Mouse (Mus musculus): ENCODE measurements around the gene Hook2.

The Hook2 gene

DNA sequence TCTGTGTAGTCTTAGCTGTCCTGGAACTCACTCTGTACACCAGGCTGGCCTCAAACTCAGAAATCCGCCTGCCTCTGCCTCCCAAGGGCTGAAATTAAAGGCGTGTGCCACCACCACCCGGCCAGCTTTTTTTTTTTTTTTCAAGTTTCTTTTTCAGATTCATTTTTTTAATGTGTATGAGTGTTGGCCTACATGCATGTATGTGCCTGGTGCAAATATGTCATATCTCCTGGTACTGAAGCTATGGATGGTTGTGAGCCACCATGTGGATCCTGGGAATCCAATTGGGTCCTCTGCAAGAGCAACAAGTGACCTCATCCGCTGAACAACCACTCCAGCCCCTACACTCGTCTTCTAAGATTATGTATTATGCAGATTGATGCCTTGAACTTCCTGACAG, 3.0 kb upstream of the Hook2 start:
- DNase-seq (ENCODE audit: low read depth), result no peak

DNA sequence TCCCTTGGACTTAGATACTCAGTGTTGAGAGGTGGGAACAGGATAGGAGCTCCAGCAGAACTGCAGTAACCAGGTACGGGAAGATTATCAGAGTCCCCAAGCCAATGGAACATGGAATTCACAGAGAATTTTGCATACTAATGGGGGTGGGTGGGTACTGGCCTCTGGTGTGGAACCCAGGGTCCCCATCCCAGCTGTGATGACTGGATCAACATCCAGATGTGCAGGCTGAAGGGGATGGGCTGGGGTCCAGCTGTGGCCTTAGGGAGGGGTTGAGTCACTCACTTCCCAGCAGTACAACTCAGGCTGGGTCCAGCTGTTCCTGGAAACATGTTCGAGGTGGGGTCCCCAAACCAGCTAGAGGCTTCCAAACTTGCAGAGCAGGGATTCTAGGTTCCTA, 2.5 kb upstream of the Hook2 start:
- no peak for DNase-seq (ENCODE audit: low read depth)

DNA sequence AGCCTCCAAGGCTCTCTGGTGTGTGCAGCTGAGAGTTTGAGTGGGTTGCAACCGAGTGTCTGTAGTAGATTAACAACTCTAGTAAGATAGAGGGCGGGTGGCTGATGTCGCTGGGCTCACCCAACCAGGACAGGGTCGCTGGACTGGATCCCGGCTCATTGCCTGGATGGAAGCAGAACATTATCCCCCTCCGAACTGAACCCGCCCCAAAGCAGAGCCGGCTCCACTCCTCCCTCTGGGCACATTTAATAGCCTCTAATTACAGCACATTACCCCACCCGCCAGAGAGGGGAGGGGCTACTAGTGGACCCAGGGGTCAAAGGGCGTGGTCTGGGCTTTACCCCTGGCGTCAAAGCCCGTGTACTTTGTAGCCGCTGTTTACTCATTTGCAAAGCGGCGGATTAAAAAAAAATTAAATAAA, 1.1 kb upstream of the Hook2 start:
- no peak for DNase-seq (ENCODE audit: low read depth)

DNA sequence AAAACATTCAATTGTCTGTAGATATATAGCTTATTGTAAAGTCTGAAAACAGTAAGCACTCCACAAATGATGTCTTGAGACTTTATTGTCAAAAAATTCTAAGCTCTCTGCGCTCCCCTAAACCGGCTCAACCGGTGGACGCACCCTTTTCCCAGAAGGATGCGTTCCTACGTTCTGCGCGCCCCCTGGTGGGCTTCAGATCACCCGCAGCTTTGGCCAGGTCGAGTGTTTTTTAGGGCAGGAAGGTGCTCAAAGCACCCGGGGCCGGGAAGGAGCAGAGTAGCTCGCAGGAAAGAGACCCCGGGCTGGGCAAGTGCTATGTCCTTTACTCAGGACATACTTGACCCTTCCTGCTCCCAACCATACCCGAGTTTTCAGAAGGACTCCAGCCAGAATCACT, 593 bp upstream of the Hook2 start:
- peak; percentile 95 for DNase-seq (ENCODE audit: low read depth)

DNA sequence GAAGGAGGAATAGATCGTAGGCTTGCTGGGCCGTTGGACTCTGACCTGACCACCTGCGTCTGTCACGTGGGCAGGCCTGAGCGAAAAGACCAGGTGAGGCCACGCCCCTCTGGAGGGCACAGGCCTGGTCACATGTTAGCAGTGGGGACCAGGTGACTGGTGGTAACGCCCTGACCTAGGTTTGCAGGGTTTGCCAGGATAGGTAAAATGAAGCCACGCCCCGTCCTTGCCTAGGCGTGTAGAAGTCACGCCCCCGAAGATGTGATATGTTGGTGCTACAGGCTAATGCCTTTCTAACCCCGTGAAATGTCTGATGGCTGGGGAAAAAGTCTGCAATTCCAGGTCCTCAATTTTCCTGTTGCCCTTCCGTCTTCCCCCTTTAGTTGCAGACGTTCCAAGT, 433 bp downstream of the Hook2 start:
- no peak for DNase-seq (ENCODE audit: low read depth)

DNA sequence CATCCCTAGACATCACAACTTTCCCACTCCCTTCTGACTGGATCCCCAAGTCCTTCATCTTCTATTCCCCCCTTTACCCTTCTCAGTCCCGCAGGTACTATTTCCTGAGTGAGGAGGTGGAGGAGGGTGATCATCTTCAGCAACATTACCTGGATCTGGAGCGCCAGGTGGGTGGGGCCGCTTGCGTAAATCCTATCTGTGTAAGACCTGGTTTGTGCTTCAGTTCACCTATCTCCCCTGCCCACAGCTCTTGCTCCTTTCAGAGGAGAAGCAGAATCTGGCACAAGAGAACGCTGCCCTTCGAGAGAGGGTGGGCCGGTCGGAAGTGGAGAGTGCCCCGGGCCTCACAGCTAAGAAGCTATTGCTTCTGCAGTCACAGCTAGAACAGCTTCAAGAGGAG, 4.0 kb downstream of the Hook2 start:
- DNase-seq (ENCODE audit: low read depth), result no peak

DNA sequence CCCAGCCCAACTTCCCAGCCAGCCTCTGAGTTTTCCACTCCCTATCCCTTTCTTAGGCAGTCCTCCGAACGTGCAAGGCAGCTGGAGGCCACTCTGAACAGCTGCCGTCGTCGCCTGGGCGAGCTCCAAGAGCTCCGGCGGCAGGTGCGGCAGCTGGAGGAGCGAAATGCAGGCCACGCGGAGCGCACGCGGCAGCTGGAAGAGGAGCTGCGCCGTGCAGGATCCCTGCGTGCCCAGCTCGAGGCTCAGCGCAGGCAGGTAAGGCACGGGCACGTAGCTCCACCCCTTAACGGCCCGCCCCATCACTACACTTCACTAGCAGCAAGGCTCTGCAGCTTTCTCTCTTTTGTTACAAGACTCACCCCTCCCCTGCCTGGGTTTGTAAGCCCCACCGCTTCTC, 5.3 kb downstream of the Hook2 start:
- no peak for DNase-seq (ENCODE audit: low read depth)

DNA sequence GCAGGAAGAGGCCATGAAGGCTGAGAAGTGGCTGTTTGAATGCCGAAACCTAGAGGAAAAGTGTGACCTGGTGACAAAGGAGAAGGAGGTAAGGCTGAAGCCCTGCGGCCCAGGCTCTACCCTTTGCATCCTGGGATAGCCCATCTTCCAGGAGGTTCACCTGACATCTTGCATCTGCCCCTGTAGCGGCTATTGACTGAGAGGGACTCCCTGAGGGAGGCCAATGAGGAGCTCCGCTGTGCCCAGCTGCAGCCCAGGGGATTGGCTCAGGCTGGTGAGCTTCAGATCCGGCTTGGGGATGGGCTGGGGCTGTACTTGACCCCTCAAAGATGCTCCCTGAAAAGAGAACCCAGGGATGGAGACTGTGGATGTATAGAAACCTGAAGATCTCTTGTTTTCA, 6.6 kb downstream of the Hook2 start:
- DNase-seq (ENCODE audit: low read depth), result no peak

DNA sequence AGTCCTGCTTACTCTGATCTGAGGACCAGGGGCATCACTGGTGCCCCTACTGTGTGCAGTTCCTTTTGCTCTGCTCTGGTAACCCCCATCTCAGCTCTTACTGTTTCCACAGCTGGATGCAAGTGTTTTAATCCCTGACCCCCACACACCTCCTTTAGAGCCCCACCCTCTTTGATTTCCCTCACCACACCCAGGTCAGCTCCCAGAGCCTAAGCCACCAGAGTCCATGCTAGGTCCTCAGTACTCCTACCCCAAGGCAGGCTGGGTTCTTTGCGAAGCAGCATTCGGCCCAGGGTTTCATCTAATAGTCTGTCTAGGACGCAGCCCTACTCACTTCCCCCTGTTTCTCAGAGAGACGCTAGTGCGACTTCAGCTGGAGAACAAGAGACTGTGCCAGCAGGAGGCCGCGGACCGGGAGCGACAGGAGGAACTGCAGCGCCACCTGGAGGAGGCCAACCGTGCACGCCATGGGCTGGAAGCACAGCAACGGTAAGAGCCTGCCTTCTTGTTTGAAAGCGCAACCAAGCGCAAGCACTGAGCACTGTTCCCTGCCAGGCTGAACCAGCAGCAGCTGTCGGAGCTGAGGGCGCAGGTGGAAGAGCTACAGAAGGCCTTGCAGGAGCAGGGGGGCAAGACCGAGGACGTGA, 7.4 kb downstream of the Hook2 start:
- peak; percentile 85 for DNase-seq (ENCODE audit: low read depth)

DNA sequence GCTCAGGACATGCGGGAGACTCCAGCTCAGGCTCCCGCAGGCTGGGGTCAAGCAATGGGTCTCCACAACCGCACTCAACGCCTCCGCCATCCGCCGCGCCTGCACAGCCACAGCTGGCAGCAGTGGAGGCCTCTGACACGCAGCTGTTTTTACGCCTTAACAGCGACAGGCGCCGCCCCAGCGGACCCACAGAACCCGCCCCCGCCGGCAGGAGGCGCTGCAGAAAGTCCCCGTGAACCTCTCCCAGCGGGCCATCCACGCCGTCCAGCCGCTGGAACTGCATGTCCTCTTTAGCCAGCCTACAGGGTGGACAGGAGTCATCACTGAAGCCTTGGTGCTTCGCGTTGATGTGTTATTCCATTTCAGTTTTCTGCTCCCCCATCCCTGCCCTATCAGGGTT, 17.3 kb downstream of the Hook2 start:
- DNase-seq (ENCODE audit: low read depth), result no peak

DNA sequence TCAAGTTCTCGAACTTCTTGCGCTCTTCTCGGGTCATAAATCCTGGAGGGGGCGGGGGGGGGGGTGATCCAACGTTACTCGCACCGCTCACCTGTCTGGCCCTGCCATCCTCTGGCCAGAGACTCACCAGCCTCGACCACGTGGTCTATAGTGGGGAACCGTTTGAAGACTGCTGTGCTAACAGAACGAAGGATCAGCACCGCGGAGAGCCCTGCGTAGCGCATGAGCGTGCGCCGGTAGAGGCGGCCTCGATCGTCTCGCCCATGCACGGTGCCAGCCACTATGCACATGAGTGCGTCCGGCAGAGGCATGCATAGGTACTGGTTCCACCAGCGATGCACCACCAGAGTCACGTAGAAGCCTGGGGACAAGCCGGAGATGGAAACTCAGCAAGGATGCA, 20.8 kb downstream of the Hook2 start:
- DNase-seq (ENCODE audit: low read depth), result no peak

DNA sequence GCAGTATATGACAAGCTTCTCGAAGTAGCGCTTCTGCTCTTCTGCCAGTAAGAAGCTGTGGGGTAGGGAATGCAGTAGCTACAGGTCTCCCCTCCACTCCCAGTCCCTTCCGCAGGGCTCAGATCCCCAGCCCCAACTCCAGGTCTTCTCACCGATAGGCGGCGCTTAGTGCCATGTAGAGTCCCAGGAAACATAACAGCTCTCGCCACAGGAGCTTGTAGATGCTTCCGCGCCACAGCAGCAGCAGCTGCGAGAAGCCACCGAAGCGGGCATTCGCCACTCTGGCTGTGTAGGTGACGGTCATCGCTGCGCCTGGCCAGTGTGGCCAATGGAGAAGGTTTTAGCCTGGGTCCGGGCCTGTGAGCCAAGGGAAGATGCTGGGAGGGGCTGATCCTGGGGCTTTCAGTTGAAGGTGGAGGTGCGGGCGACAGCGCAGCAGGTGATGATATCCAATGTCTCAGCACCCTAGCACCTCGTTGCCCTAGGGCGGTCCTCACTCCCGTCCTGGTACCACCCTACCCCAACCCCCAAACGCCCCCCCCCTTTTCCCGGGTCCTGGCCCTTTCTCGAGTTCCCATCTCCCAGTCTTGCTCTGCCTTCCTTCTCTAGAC, 22.9 kb downstream of the Hook2 start:
- DNase-seq (ENCODE audit: low read depth), result peak; percentile 60

DNA sequence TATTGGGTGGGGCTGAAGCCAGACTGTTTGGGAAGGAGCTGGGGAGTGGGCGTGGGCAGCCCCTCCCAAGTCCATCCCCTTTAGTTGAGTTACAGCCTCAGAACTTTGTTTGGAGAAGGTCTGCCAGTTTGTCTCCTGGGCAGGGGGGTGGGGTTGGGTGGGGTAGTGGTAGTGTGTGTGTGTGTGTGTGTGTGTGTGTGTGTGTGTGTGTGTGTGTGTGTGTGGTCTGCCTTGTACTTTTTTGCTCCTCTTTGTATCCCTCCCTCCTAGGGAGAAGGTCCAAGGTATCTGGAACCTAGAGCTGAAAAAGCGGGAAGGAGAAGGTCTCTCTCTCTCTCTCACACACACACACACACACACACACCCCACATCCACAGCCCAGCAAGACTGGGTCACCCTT, 24.0 kb downstream of the Hook2 start, which contains the start of gene Best2:
Gene Best2 (minus strand): TSS at position 101 of the 400 bp plus-strand sequence.
- DNase-seq (ENCODE audit: low read depth), result no peak

DNA sequence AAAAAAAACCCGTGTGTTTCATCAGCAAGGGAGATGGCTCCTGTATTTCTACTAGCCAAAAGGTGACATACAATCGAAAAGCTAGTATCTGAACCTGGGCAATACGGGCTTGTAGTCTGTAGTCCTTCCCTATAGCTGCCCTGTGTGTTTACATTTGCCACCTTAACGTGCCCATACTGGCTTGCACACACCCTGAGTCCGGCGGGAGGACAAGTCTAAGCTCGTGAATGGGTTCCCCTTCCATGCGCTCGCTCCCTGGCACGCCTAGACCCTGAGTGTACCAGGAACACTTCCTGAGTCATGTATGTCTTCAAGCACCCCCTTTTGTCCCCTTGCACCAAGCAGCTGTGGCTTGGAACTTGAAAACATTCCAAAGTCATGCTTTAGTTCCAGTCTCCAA, 26.3 kb downstream of the Hook2 start:
- no peak for DNase-seq (ENCODE audit: low read depth)

DNA sequence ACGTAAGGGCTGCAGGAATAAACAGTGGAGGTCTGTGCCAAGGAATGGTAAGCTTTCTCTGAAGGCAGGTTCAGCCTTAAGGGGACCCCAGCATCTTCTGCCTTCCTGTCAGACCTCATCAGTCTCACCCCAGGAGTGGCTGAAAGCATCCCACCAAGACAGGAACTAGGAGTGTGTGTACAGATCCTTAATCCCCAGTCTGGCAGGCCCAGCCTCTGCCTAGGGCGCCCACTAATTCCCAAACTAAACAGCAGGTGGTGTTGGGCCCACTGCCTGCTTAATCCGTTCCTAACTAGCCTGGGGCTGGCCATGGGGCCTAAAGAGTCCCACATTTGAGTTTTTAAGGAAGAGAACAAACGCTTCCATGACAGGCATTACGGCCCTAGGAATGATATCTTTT, 26.8 kb downstream of the Hook2 start:
- no peak for DNase-seq (ENCODE audit: low read depth)

DNA sequence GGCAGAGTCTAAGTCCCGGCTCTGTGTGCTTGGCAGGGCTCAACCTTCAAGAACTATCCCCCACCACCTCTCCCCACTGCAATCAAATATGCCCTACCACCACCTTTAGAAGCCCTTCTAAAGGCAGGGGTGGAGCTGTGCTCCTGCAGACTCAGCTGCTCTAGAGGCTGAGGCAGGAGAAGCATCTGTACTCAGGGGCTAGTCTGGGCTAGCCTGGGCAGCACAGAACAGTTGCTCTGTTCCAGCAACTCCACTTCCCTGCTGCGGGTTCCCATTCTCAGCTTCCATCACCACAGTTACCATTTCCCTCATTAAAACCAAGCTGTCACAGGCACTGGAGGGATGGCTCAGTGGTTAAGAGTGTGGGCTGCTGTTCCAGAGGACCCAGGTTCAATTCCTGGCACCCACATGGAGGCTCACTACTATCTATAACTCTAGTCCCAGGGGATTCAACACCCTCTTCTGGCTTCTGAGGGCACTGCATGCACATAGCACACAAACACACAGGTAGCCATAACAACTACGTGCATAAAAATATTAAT, 31.2 kb downstream of the Hook2 start:
- no peak for DNase-seq (ENCODE audit: low read depth)

DNA sequence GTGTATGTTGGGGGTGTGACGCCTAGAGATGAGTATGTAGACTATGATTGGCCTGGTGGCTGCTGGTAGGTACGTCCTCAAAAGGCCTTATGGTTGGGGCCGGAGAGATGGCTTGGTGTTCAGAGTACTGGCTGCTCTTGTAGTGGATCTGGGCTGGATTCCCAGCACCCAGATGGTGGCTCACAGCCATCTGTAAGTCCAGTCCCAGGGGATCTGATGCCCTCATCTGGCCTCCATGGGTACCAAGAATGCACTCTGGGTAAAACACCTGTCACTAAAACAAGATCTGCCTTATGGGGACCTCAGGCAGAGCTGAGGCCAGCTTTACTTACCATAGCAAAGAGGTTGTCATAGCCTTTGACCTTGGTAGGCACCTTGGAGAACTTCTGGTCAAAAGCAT, 33.4 kb downstream of the Hook2 start:
- DNase-seq (ENCODE audit: low read depth), result no peak

DNA sequence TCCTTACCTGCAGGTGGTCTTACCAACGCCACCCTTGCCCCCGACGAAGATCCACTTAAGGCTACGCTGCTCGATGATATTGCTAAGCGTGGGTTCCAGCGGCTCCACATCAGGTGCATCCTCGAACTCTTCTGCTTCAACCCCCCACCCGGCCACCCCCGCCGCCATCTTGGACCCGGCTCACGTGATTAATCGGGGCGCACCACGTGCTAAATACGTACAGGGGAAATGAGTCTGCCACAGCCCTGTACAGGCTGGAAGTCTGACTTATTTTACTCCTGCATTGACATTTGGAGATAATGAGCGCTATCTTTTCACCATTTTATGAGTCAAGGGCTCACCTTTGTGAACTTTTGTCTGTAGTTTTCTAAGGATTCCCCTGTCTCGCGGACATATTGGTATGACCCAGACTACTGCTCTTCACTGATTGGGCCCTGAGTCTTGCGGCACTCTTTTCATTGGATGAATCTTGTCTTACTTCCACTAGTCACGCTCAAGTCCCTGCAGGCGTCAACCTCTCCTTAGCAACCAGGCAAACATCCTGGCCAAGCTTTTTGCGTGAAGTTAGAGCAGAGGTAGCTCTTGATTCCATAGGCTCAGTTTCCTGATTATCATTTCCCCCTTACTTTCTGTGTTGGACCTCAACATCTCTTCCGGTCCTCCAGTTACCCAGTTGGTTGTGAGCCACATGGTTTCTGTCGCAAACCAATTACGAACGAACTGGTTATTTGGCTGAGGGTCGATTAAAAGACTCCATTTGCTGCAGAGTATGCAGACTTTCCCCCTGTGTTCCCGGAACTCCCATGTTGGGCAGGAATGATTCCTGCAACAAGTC, 34.9 kb downstream of the Hook2 start, which contains the start of gene Asna1:
Gene Asna1 (minus strand): TSS at position 184 of the 835 bp plus-strand sequence.
- peak; percentile 93 for DNase-seq (ENCODE audit: low read depth)

DNA sequence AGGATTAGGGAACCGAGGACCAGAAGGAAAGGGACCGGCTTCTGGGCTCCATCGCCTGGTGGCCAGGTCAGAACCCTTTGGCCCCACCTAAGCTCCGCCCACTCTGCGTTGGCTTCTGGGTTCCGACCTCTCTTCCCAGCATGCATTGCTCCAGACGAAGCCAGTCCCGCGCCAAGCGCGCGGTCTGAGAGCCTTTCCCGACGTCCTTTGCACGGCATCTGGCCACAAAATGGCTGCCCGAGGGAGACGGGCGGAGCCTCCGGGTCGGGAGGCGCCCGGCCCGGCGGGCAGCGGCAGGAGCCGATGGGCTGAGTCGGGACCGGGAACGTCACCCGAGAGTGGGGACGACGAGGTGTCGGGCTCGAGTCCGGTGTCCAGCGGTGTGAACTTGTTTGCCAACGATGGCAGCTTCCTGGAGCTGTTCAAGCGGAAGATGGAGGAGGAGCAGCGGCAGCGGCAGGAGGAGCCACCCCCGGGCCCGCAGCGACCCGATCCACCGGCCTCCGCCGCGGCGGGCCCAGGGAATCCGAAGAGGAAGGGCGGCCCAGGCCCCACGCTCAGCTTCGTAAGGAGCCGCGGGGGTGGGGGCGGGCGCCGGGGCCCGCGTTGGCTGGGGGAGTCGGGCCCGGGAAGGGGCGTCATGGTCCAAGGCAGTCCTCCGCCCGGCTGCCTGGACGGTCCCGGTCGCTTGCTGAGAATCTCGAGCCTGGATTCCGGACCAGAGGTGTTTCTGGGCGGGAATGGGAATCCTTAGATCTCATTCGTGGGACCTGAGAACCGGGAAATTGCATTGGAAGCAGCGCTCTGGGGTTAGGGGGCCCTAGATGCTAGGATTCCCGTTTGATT, 36.5 kb downstream of the Hook2 start, which contains the start of gene Trir:
Gene Trir (plus strand): TSS at position 154 of the 846 bp plus-strand sequence.
- peak; percentile 98 for DNase-seq (ENCODE audit: low read depth)

DNA sequence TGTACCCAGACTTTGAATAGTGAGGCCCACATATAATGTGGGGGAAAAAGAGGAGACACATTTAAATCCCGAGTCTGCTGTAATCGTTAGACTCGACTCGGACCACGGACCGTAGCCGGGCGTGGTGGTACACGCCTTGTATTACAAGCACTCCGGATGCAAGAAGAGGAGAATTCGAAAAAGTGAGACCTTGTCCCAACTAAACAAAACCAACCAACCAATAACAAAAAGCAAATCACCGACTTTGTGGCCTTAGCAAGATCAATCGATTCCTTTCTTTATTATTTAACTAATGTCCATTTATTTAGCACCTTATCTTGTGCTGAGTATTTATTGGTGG, 37.1 kb downstream of the Hook2 start:
- peak; percentile 22 for DNase-seq (ENCODE audit: low read depth)

DNA sequence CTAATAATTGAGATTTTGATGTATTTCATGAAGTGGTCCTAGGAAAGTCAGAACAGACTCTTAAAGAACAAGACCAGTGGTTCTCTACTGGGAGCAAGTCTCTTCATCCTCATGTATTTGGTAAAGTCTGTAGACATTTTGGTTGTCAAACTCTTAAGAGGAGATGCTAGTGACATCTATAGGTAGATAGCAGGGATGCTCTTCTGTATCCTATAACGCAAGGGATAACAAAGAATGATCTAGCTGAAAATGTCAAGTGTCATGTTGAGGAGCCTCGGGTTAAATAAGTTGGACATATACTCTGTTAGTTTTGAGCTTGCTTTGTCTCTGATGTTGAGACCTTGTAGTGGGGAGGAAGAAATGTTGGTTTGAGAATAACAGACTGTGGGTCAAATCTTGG, 37.5 kb downstream of the Hook2 start:
- peak; percentile 21 for DNase-seq (ENCODE audit: low read depth)

DNA sequence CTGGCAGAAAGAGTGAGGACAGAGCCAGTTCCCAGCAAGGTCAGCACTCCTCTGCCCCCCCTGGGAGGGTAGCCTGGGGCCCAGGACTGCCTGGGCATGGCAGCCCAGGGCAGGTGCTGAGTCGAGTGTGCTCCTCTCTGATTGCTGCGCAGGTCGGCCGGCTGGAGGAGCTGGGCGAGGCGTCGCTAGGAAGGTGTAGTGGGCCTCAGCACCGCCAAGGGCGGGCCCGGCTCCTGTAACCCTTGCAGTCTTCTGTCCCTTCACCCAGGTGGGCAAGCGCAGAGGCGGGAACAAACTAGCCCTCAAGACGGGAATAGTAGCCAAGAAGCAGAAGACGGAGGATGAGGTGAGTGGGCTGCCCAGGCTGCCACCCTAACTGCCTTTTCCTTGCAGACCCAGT, 38.9 kb downstream of the Hook2 start:
- DNase-seq (ENCODE audit: low read depth), result no peak
